Mouse (Mus musculus) megakaryocyte, embryonic 14.5 days (primary cell): ENCODE data around the gene Intu.

ENCODE experiments used
- FLI1 ChIP-seq: IDR thresholded peaks from 2 replicates; pipeline ENCODE4 v1.6.1; 2012; ENCODE audit warnings: low read length, inconsistent platforms, mixed read lengths
- GATA1 ChIP-seq: IDR thresholded peaks from 3 replicates; pipeline ENCODE4 v1.6.1; 2012; ENCODE audit warnings: mixed read lengths, low read length, inconsistent platforms, borderline replicate concordance

DNA sequence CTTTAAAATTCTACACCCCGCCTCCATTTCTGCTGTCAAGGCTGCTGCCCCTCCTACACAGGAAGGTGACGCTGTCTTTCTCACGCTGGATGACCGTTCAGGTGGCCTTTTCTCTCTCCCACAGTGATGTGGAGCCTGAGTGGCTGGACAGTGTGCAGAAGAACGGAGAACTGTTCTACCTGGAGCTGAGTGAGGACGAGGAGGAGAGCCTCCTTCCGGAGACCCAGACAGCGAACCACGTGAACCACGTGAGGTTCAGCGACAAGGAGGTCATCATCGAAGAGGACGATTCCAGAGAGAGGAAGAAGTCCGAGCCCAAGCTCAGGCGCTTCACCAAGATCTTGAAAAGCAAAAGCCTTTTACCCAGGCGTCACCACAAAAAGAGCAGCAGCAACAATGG lies 122.5 kb downstream of the Intu start:
- no peak for TF ChIP-seq FLI1
- TF ChIP-seq GATA1, result no peak
